Mouse (Mus musculus): Measurements from ENCODE around the gene Dok5.

GRCm38 (mm10) chr2:170795242-170795641, 63.6 kb downstream of the Dok5 start:
- no peak for TF ChIP-seq POLR2A (IDR thresholded peaks at IDR 0.05; ENCODE audit: borderline replicate concordance, low read depth, low read length)
- no peak for TF ChIP-seq CTCF (IDR thresholded peaks at IDR 0.05; ENCODE audit: low read depth, low read length)
